Mouse (Mus musculus) limb, embryonic 10.5 days (tissue): Measurements from ENCODE around the gene Uhrf1. TPM values are rescaled to one million over a fixed set of nuclear protein-coding genes. Genes with fewer than 3 reads are reported as not detected.
"Not testable (repeated sequence)": the region's sequence is repeated elsewhere in the genome, so short reads cannot be mapped to it uniquely, and the experiment has no call there.

ENCODE experiments used
- DNase-seq: peaks from one replicate; pipeline ENCODE4 v3.0.0-alpha.2; 2017; ENCODE audit warnings: low spot score
- H3K27ac ChIP-seq: fragments of 300-500 bp; sonication (generic); 2 replicates; pipeline ENCODE4 v1.5.1; 2016; ENCODE audit warnings: mild to moderate bottlenecking
- H3K27me3 ChIP-seq: fragments of 300-500 bp; sonication (generic); 2 replicates; pipeline ENCODE4 v1.6.1; 2016; ENCODE audit warnings: low read depth, mild to moderate bottlenecking; ENCODE audit not compliant: poor library complexity, severe bottlenecking
- H3K36me3 ChIP-seq: fragments of 300-500 bp; sonication (generic); 2 replicates; pipeline ENCODE4 v1.6.1; 2016; ENCODE audit warnings: mild to moderate bottlenecking, moderate library complexity
- H3K4me1 ChIP-seq: fragments of 300-500 bp; sonication (generic); 2 replicates; pipeline ENCODE4 v1.6.1; 2016
- H3K4me3 ChIP-seq: fragments of 300-500 bp; sonication (generic); 2 replicates; pipeline ENCODE4 v1.5.1; 2016; ENCODE audit warnings: mild to moderate bottlenecking, moderate library complexity
- H3K9me3 ChIP-seq: fragments of 300-500 bp; sonication (generic); replicated peaks from 2 replicates; pipeline ENCODE4 v1.6.1; 2016; ENCODE audit warnings: mild to moderate bottlenecking
- WGBS: fragments of 180-500 bp; shearing (Covaris S2); methylation state at CpG from one replicate; pipeline ENCODE4 v1.1.7; 2016; 5-methylcytosine and 5-hydroxymethylcytosine counted together
- polyA plus RNA-seq: library from polyadenylated mRNA; unstranded; fragments of >200 nt; fragmentation: Nextera tagmentation; extraction: Ambion mirVana; gene quantifications from 2 replicates; pipeline ENCODE4 v1.2.1, GENCODE M21; 2016

Gene Uhrf1
- 316 and 336 TPM in 2 replicates for polyA plus RNA-seq

GRCm38 (mm10) chr17:56303160-56303846 lies at the start of gene Uhrf1:
Gene Uhrf1 (plus strand): TSS chr17:56303321.
- Histone ChIP-seq H3K4me1 (peaks cover 50% of the 10 kb centered on the region), H3K4me3 (peak within 1 kb of the TSS; percentile 83), H3K27ac (peak within 1 kb of the TSS; percentile 97), H3K36me3 (peaks cover 38% of the 10 kb centered on the region), H3K27me3 (no peaks in the 10 kb centered on the region), H3K9me3 (no peaks in the 10 kb centered on the region)
- DNase-seq = peak; percentile 93
- under 1% methylated on average over 43 of the region's 43 CpGs for WGBS

- 82% methylated on average over 4 of the region's 4 CpGs for WGBS
- Histone ChIP-seq H3K27ac (0 out of 2 replicates have a peak overlapping the region, but pooled peaks have one; percentile 7), H3K4me1 (peaks cover 37% of the 10 kb centered on the region), H3K27me3 (no peaks in the 10 kb centered on the region), H3K9me3 (no peaks in the 10 kb centered on the region), H3K4me3 (no peak overlapping the region), H3K36me3 (peaks cover 21% of the 10 kb centered on the region)
- DNase-seq = no peak
Observed at GRCm38 (mm10) chr17:56254695-56255094, 48.4 kb upstream of the Uhrf1 start.

GRCm38 (mm10) chr17:56255429-56255828 lies 47.7 kb upstream of the Uhrf1 start:
- Histone ChIP-seq H3K27ac (0 out of 2 replicates have a peak overlapping the region, but pooled peaks have one; percentile 22), H3K9me3 (no peaks in the 10 kb centered on the region), H3K4me1 (peaks cover 41% of the 10 kb centered on the region), H3K36me3 (peaks cover 29% of the 10 kb centered on the region), H3K4me3 (peak overlapping the region; percentile 72; the same call in 1 of the 2 replicates), H3K27me3 (no peaks in the 10 kb centered on the region)
- DNase-seq = peak; percentile 66
- 19% methylated on average over 9 of the region's 9 CpGs for WGBS

- Histone ChIP-seq H3K36me3 (peaks cover 33% of the 10 kb centered on the region), H3K4me3 (peak overlapping the region; percentile 72), H3K4me1 (peaks cover 37% of the 10 kb centered on the region), H3K9me3 (no peaks in the 10 kb centered on the region), H3K27ac (peak overlapping the region; percentile 81), H3K27me3 (no peaks in the 10 kb centered on the region)
- whole genome bisulfite sequencing = under 1% methylated on average over 32 of the region's 32 CpGs
- DNase-seq = peak; percentile 100
Observed at GRCm38 (mm10) chr17:56255863-56256238, 47.3 kb upstream of the Uhrf1 start.

DNA sequence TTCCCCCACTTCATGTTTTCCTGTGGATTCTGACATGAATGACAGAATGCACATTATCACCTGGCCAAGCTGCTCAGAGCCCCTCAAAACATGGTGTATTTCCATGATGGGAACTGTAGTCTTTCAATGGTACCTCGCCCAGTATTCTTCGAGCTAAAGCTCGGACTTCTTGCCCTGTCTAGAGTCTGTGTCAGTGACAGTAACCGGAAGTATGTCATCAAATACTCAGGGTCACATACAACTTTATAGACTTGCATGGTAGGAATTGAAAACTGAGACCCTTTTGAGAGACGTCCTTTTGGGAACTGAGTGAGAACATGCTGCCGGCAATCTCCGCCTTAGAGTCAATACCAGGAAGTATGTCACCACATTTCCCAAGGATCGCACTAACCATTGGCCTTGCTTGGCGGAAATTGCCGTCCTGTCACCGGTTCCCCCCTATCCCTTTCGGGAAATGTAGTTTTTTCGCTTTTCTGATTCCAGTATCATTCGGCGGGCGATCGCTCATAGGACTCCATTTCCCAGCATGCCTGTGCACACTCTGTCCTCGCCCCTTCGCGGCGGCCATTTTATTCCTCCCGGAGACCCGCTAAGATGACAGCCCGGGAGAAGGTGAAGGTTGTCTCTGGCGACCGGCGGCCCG lies 46.8 kb upstream of the Uhrf1 start, which contains the start of gene Fem1a:
Fem1a (plus strand) TSS at position 572 of the 643 bp plus-strand sequence.
- Histone ChIP-seq H3K4me3 (peak within 1 kb of the TSS; percentile 72), H3K4me1 (peaks cover 36% of the 10 kb centered on the region), H3K27ac (peak within 1 kb of the TSS; percentile 81), H3K27me3 (no peaks in the 10 kb centered on the region), H3K36me3 (peaks cover 38% of the 10 kb centered on the region), H3K9me3 (no peaks in the 10 kb centered on the region)
- under 1% methylated on average over 28 of the region's 28 CpGs for WGBS
- peak; percentile 88 for DNase-seq

- no peak for DNase-seq
- Histone ChIP-seq H3K27ac (peak overlapping the region; percentile 68), H3K4me1 (peaks cover 35% of the 10 kb centered on the region), H3K27me3 (no peaks in the 10 kb centered on the region), H3K36me3 (peaks cover 48% of the 10 kb centered on the region), H3K4me3 (peak overlapping the region; percentile 72), H3K9me3 (no peaks in the 10 kb centered on the region)
- 11% methylated on average over 57 of the region's 58 CpGs for WGBS
Observed at GRCm38 (mm10) chr17:56257181-56257894, 45.8 kb upstream of the Uhrf1 start.

GRCm38 (mm10) chr17:56258269-56258668 lies 44.9 kb upstream of the Uhrf1 start:
- DNase-seq, H3K9me3 ChIP-seq, H3K4me3 ChIP-seq, H3K27me3 ChIP-seq, H3K27ac ChIP-seq: not testable (repeated sequence)
- Histone ChIP-seq H3K4me1 (peaks cover 35% of the 10 kb centered on the region), H3K36me3 (peaks cover 57% of the 10 kb centered on the region)
- WGBS = 94% methylated on average over 19 of the region's 19 CpGs

GRCm38 (mm10) chr17:56258812-56259211 lies 44.3 kb upstream of the Uhrf1 start:
- H3K9me3 ChIP-seq, H3K4me3 ChIP-seq, DNase-seq, H3K27me3 ChIP-seq, H3K27ac ChIP-seq: not testable (repeated sequence)
- 83% methylated on average over 2 of the region's 2 CpGs for WGBS
- peaks cover 58% of the 10 kb centered on the region for H3K36me3 ChIP-seq
- peaks cover 35% of the 10 kb centered on the region for H3K4me1 ChIP-seq

GRCm38 (mm10) chr17:56259301-56260037 lies 43.7 kb upstream of the Uhrf1 start:
- Histone ChIP-seq H3K27ac (no peak overlapping the region), H3K27me3 (no peaks in the 10 kb centered on the region), H3K9me3 (no peaks in the 10 kb centered on the region), H3K36me3 (peaks cover 58% of the 10 kb centered on the region), H3K4me1 (peaks cover 35% of the 10 kb centered on the region), H3K4me3 (no peak overlapping the region)
- no peak for DNase-seq
- 91% methylated on average over 10 of the region's 10 CpGs for WGBS

DNA sequence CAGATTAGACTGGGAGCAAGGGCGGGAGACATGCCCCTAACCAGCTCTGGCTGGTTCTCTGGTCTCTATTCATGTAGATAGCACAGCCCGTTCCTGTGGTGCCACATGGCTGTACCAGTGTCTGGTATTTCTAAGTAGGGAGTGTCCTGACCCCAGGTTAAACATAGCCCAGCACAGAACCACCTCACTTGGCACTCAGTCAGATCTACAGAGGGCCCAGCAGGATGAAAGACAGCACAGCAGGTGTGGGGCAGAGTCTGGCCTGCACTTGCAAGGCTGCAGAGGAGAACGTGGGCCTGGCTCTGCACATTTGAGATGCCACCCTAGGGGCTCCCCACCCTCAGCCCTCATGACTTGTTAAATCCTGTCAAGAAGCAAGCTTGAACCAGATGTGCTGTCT lies 42.0 kb upstream of the Uhrf1 start:
- Histone ChIP-seq H3K36me3 (peaks cover 67% of the 10 kb centered on the region), H3K4me3 (no peak overlapping the region), H3K27me3 (no peaks in the 10 kb centered on the region), H3K4me1 (peaks cover 35% of the 10 kb centered on the region), H3K27ac (no peak overlapping the region), H3K9me3 (no peaks in the 10 kb centered on the region)
- DNase-seq = no peak
- 88% methylated on average over 3 of the region's 3 CpGs for WGBS

- Histone ChIP-seq H3K4me3 (no peak overlapping the region), H3K27ac (no peak overlapping the region), H3K36me3 (peaks cover 66% of the 10 kb centered on the region), H3K27me3 (no peaks in the 10 kb centered on the region), H3K4me1 (peaks cover 29% of the 10 kb centered on the region), H3K9me3 (no peaks in the 10 kb centered on the region)
- DNase-seq = no peak
- 88% methylated on average over 3 of the region's 3 CpGs for WGBS
Observed at GRCm38 (mm10) chr17:56262645-56263094, 40.5 kb upstream of the Uhrf1 start.

- Histone ChIP-seq H3K4me3 (no peak overlapping the region), H3K27ac (no peak overlapping the region), H3K36me3 (peaks cover 52% of the 10 kb centered on the region), H3K9me3 (no peaks in the 10 kb centered on the region), H3K4me1 (peaks cover 15% of the 10 kb centered on the region), H3K27me3 (no peaks in the 10 kb centered on the region)
- 25% methylated on average over 8 of the region's 8 CpGs for WGBS
- peak; percentile 70 for DNase-seq
Observed at GRCm38 (mm10) chr17:56264020-56264419, 39.1 kb upstream of the Uhrf1 start.
